Mouse (Mus musculus): Measurements from ENCODE around the gene Avil. TPM values are rescaled to one million over a fixed set of nuclear protein-coding genes. Genes with fewer than 3 reads are reported as not detected.

Avil gene
- polyA plus RNA-seq (2012): 0.04 TPM in 2 replicates

- TF ChIP-seq GATA1 (IDR thresholded peaks at IDR 0.05; ENCODE audit: low read length): no peak
Observed at GRCm38 (mm10) chr10:127000529-127000928, at the start of gene Avil. Gene Avil, plus strand, starts transcription at chr10:127000709.

DNA sequence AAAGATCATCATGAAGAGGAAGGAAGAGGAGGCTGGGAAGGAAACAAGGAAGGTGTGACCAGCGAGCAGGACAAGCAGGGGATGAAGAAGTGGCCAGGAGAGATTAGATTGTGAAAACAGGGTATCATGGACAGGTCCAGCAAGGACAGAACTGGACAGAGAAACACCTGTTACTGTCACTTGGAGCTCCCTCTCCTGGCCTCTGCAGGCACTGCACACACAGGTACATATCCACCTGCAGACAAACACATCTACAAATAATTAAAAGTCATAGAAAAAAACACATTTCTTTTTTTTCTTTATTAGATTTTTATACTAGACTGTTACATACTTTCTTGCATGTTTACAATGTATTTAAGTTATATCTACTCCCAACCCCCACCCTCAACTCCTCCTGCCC lies 48.1 kb upstream of the Avil start:
- no peak for TF ChIP-seq GATA1 (IDR thresholded peaks at IDR 0.05; ENCODE audit: low read length)

DNA sequence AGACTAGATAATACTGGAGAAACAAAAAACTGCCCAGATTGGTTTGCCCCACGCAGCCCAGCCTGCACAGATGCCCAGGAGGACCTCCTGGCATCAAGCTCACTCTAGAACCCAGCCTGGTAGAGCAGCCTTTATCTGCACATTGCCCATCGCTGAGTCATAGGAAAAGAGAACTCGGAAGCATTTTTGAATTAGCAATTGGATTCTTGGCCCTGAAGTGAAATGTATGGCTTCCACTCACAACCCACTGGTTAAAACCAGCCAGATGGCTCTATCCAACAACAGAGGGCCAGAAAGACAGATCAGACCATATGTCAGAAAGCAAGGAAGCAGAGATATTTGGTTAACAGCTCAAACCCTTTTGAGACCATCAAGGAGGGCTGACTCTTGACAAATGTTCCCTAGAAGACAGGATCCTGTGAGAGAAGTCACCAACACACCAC lies 47.5 kb upstream of the Avil start:
- TF ChIP-seq GATA1 (IDR thresholded peaks at IDR 0.05; ENCODE audit: low read length): no peak

GRCm38 (mm10) chr10:126956692-126957358 lies 43.7 kb upstream of the Avil start:
- no peak for TF ChIP-seq GATA1 (IDR thresholded peaks at IDR 0.05; ENCODE audit: low read length)

- no peak for TF ChIP-seq GATA1 (IDR thresholded peaks at IDR 0.05; ENCODE audit: low read length)
Observed at GRCm38 (mm10) chr10:126957359-126958107, 43.0 kb upstream of the Avil start.

DNA sequence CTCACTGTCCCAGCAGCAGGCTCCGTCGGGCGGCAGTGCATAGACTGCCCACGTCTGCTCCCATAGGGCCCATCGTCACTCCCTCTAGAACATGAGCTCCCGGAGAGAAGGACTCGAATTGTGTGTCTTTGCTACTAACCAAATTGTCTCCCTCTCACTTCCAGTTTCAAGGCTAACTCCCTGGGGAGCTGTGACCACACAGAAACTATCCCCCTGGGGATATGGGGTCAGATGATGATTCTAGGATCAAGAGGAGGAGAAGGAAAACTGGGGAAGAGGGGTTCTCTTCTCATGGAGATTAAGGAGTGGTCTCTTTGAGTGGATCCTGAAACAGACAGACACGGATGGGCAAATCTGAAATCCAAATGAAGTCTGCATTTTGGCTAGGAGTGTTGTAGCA lies 40.0 kb upstream of the Avil start:
- no peak for TF ChIP-seq GATA1 (IDR thresholded peaks at IDR 0.05; ENCODE audit: low read length)

DNA sequence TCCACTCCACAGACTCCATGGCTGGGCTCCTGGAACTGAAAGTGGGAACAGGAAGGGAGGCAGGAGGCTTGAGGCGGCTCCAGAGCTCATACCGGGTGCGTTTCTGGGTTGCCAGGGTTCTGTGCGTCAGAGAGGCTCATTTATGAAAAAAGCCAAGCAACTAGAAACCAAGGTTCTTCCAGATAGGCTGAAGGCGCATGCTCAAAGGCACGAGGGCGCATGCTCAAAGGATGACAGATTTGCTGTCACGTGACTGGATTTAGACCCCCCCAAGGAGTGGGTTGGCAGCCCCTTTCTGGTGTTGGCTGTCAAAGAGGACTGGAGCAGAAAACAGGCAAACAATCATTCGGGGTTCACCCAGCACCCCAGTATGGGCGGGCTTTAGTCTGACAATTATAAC lies 38.8 kb upstream of the Avil start:
- no peak for TF ChIP-seq GATA1 (IDR thresholded peaks at IDR 0.05; ENCODE audit: low read length)

- TF ChIP-seq GATA1 (IDR thresholded peaks at IDR 0.05; ENCODE audit: low read length): no peak
Observed at GRCm38 (mm10) chr10:126962271-126962965, 38.1 kb upstream of the Avil start.

GRCm38 (mm10) chr10:126962966-126963330 lies 37.6 kb upstream of the Avil start:
- TF ChIP-seq GATA1 (IDR thresholded peaks at IDR 0.05; ENCODE audit: low read length): no peak

DNA sequence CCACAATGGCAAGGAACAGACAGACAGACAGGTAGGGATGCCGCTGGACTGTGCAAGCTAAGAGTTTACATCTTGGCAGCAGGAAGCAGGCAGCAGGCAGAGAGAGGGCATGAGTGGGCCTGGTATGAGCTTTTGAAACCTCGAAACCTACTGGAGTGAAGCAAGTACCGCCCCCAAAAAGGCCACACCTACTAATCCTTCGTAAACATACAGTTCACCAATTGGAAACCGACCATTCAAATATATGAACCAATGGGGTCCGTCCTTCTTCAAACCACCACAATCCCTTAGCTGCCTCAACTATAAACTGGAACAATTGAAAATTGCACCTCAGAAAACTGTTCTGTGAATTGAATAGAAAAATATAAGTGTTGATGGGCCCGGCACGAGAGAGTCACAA lies 36.7 kb upstream of the Avil start:
- no peak for TF ChIP-seq GATA1 (IDR thresholded peaks at IDR 0.05; ENCODE audit: low read length)

DNA sequence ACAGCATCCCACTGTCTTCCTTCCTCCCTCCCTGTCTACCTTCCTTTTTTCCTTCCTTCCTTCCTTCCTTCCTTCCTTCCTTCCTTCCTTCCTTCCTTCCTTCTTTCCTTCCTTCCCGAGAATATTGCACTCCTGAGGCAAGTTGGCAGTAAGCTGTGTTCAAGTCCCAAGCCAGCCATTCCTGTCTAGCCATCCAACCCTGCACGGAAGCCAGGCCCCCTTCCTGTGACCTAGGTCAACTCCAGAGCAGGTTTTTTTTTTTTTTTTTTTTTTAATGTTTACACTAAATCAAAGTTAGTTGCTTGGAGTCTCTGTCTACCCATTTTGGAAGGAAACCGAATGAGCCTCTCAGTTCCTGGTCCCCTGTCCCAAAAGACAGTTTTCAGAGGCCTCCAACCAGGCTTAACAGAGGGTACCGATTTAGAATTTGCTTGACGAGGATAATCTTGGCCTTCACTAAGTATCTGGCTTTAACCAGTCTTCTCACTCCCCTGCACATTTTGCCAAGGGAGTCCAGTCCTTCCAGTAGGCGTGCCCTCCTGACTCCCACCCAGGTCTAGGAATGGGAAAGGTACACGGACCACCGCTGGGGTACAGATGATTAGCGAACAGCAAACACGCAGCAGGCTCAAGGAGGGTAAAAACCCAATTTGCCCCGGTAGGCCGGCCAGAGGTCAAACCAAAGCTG lies 29.0 kb upstream of the Avil start:
- TF ChIP-seq GATA1 (IDR thresholded peaks at IDR 0.05; ENCODE audit: low read length): no peak

DNA sequence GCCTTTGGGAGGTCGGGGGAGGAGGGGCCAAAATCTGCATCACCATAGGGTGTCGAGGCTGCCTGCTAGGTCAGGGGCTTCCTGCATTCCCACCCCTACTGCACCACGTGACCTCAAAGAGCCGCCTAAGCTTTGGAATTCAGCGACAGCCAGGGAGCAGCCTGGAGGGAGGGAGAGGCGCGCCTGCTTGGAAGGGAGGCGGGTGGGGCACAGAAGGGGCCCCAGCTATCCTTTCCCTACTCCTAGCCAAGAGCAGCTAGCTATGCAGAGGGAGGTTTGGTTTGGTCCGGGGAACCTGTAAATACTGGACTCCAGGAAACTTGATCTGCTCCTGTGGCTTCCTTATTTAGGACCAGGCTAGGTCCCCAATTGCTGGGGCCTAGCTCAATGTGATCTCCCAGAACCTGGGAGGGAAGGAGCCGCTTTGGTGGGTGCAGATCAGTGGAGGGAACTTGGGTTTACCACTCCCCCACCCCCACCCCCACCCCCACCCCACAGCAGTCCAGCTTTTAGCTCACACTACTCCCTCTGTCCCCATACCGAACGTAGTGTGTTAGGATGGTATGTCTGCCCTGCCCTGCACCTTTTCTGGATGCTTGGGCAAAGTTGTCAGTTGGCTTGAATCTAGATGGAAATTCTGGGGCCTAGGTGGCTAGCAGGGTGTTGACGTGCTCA lies 28.3 kb upstream of the Avil start:
- no peak for TF ChIP-seq GATA1 (IDR thresholded peaks at IDR 0.05; ENCODE audit: low read length)

DNA sequence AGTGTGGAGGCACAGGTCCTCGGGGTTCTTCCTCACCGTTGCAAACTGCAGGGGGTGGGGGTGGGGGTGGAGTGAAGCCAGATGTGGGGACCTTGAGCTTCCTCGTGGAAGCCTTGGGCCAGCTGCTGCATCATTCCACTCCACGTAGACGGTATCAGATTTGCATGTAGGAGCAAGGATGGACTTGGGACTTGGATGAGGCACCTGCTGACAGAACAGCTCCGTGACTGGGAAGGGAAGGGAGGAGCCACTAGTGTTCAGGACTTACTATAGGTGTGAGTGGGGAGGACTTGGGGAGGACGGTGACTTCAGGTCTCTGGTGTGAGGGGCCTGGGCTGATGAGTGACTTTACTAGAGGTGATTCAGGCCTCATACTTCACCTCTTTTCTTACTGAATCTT lies 27.5 kb upstream of the Avil start:
- no peak for TF ChIP-seq GATA1 (IDR thresholded peaks at IDR 0.05; ENCODE audit: low read length)

- no peak for TF ChIP-seq GATA1 (IDR thresholded peaks at IDR 0.05; ENCODE audit: low read length)
Observed at GRCm38 (mm10) chr10:126975706-126976105, 24.8 kb upstream of the Avil start.

GRCm38 (mm10) chr10:126977076-126977475 lies 23.4 kb upstream of the Avil start:
- no peak for TF ChIP-seq GATA1 (IDR thresholded peaks at IDR 0.05; ENCODE audit: low read length)
